Mouse (Mus musculus): ENCODE measurements at regions not wholly inside any gene's neighbourhood (a gene's known extent, or its start where the extent isn't known, plus 50 kb on each side); places are given as distances from the start of the nearest gene placed in this dataset.

DNA sequence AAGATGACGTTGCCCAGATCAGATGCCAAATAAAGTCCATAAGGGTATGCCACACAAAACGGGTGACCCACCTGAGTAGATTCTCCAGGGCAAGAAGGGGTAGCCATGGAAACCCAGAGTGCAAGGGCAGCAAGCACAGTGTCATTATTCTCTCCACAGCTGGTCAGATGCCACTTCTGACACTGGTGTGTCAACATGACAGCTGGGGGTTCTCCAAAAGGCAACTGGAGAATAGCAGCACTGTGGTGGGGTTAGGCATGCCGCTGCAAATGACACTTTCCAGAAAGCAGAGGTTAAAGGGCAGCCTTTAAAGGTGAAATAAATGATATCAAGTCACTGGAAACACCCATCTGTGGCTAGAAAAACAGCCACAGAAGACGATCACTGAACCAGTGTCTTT is 70.8 kb upstream of the Thbs2 start:
- no peak for DNase-seq (ENCODE audit: low spot score)

DNA sequence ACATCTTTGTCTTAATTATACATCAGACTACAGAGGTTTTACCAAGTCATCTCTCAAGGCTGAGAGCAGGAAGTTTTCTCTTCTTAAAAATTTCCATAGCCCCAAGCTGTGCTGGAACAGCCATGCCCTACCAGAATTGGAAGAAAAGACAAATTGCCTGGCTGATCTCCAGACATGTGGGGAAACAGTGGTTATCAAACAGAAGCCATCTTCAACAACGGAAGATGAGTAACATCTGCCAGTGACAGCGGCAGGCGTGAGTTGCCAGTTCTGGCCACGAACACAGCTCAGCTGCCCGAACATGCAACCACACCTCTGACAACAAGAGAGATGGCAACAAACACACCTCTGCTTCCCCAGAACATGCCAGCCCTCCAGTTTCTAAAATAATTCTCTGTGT is 59.1 kb upstream of the Thbs2 start:
- DNase-seq (ENCODE audit: low spot score), result no peak

DNA sequence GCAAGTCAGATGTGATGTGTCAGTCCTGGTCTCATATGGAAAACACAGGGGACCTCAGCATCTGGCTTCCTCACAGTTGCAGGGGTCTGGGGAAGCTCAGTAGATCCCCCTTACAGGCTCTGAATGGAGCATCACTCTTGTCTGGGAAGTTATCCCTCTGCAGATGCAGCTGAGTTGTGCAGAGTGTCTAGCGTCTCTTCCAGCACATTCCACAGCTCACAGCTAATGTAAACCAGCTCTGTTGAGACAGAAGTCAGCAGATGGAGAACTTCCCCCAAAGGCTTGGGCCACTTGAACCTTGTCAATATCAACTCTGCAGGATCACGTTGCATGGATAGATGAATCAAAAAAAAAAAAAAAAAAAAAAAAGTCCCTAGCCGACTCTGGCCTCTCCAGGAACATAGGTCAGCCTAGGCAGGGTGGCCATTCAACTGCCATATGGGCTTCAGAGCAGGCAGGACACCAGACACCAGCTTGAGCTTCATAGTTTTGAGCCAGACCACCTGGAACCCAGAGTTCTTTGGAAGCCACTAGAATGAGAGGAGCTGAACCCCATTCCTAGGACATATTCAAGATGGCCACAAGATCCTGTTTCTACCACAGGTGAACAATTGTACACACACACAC is 56.6 kb upstream of the Thbs2 start:
- DNase-seq (ENCODE audit: low spot score), result no peak

DNA sequence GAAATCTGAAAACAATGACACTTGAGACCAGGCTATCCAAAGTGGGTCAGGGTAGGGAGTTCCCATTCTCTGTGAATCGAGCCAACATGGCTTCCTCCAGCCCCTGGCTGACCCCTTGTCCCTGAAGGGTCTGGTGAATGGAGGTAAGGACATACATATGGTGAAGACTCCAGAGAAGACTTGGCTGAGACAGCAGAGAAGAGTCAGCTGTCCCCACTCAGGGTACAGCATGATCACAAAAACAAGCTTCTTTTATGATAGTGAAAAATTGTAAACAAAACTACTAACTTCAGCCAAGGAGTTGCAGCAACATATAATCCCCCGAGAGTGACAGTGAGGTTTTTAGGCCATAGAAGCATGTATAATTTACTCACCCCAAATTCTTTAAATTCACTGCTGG is 55.2 kb upstream of the Thbs2 start:
- no peak for DNase-seq (ENCODE audit: low spot score)

DNA sequence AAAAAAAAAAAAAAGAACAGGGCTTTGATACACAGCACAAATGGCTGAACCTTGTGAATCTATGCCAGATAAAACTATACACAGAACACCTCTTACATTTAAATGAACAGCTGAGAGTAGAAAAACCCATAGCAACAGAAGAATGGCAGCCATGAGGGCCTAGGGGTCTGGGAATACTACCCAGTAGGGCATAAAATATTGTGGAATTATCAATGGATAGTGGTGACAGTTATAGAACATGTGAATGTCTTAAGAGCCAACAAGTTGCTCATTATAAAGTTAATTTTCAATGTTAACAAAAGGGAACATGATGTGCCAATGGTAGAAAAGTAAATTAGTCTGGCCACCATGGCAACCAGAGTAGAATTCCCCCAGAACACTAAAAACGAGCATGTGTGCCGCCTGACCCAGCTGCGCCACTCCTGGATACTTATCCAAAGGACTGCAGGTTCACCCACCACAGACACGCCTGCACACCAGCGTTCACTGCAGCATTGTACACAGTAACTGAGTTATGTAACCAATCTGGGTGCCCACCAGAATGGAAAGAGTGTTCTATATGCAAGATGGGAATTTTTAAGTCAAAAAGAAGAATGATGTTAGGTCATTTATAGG is 53.3 kb upstream of the Thbs2 start:
- DNase-seq (ENCODE audit: low spot score), result peak; percentile 16

DNA sequence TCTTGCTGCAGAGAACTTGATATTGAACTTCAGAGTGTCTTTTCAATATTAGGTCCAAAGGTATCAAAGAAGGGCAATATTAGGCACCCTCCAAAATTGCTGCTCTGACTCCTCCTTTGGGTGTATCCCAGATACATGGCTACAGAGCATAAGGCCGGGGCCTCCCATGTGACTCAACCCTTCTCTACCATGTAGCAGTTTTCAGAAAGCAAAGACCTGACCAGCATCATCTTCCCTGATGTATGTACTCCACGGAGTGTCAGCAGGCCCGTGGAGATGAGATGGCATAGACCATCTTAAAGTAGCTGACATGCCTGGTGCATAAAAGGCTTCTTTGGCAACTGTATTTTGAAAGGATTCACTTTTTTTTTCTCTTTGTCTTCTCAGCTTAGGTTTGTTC is 51.5 kb upstream of the Thbs2 start:
- DNase-seq (ENCODE audit: low spot score), result no peak

DNA sequence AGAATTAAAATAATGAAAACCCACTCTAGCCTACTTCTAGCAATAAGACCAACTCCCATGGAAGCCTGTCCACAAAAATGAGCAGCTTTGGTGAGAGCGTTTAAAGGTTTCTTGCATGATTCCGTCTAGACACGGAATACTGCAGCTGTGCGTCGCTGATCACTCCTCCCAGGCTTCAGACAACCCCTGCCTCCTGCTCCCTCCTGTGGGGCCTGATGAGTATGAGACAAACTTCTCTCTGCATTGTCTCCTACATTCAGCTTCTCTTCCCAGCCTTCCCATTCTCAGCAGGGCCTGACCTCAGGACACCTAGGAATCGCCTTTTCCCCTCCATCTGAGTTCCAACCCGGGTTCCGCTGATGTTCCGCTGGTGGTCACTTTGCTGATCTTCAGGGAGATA is 50.0 kb upstream of the Thbs2 start:
- DNase-seq (ENCODE audit: low spot score), result no peak

All from layer of hippocampus, adult 9-10 months (tissue).